Mouse (Mus musculus) hindbrain, postnatal 0 days (tissue): Measurements from ENCODE around the gene Kansl3. TPM values are rescaled to one million over a fixed set of nuclear protein-coding genes. Genes with fewer than 3 reads are reported as not detected.

Experiments
- ATAC-seq: fragments of 200-750 bp; cut with Nextera tagmentation; 2 replicates; pipeline ENCODE4 v1.8.0; 2017; ENCODE audit warnings: mild to moderate bottlenecking, moderate TSS enrichment, moderate library complexity
- DNase-seq: peaks from one replicate; pipeline ENCODE4 v3.0.0-alpha.2; 2015; ENCODE audit warnings: low spot score
- H3K27ac ChIP-seq: fragments of 300-500 bp; sonication (generic); 2 replicates; pipeline ENCODE4 v1.5.1; 2014; ENCODE audit warnings: mild to moderate bottlenecking
- H3K27me3 ChIP-seq: fragments of 300-500 bp; sonication (generic); 2 replicates; pipeline ENCODE4 v1.6.1; 2014; ENCODE audit warnings: low read length, mixed read lengths; ENCODE audit not compliant: insufficient read depth
- H3K36me3 ChIP-seq: fragments of 300-500 bp; sonication (generic); 2 replicates; pipeline ENCODE4 v1.6.1; 2014; ENCODE audit warnings: low read length, mixed read lengths; ENCODE audit not compliant: insufficient read depth
- H3K4me1 ChIP-seq: fragments of 300-500 bp; sonication (generic); 2 replicates; pipeline ENCODE4 v1.6.1; 2014; ENCODE audit warnings: antibody characterized with exemption, low read length, mixed read lengths; ENCODE audit not compliant: insufficient read depth
- H3K4me2 ChIP-seq: fragments of 300-500 bp; sonication (generic); 2 replicates; pipeline ENCODE4 v1.6.1; 2014; ENCODE audit warnings: low read depth, mild to moderate bottlenecking, low read length, moderate library complexity, mixed read lengths
- H3K4me3 ChIP-seq: fragments of 300-500 bp; sonication (generic); 2 replicates; pipeline ENCODE4 v1.5.1; 2014; ENCODE audit warnings: low read length
- H3K9ac ChIP-seq: fragments of 300-500 bp; sonication (generic); replicated peaks from 2 replicates; pipeline ENCODE4 v1.6.1; 2014; ENCODE audit warnings: mild to moderate bottlenecking, low read length, moderate library complexity, mixed read lengths
- H3K9me3 ChIP-seq: fragments of 300-500 bp; sonication (generic); 2 replicates; pipeline ENCODE4 v1.6.1; 2016; ENCODE audit warnings: low read length, mixed read lengths
- CTCF ChIP-seq: IDR thresholded peaks from 2 replicates; pipeline ENCODE4 v1.5.1; 2016; ENCODE audit warnings: antibody characterized with exemption, control low read depth, low read depth
- WGBS: fragments of 180-500 bp; shearing (Covaris S2); extraction: QIAGEN DNeasy Blood & Tissue Kit; methylation state at CpG from one replicate; pipeline ENCODE4 v1.1.7; 2014; 5-methylcytosine and 5-hydroxymethylcytosine counted together
- polyA plus RNA-seq: library from polyadenylated mRNA; unstranded; fragments of >200 nt; fragmentation: Nextera tagmentation; extraction: Ambion mirVana; gene quantifications from 2 replicates; pipeline ENCODE4 v1.2.1, GENCODE M21; 2015
- total RNA-seq: library from RNA; depleted of rRNA; stranded (reverse); fragments of >200 nt; gene quantifications from 2 replicates; pipeline ENCODE4 v1.2.3, GENCODE M21; 2014

Gene Kansl3
- total and polyA plus RNA-seq, 2 experiments from 2014 or later = 31.5 to 60.4 TPM

DNA sequence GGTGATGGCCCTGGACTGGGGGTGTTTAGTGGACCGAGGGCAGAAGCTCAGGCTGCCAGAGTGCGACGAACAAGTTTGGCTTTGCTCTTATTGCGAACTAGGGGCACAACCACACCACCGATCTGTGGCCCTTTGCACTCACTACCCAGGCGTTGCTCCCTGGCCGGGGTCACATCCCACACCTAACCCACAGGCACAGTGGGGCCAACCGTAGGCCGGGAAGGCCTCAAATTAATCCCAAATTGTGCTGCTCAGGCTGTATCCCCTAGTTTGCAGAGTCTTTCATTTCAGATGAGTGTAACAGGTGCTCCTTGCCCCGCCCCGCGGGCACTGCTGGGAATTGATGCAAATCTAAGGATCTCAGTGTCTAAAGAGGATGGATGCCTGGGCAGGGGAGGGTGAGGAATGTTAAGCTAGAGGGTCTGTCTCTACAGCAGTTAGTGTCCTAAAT, 60.5 kb downstream of the Kansl3 start:
- WGBS = 7% methylated on average over 12 of the region's 12 CpGs

GRCm38 (mm10) chr1:36307495-36308280, 61.3 kb downstream of the Kansl3 start, which contains the start of gene Arid5a:
TSS of gene Arid5a (plus strand) at chr1:36307733.
- H3K4me2 ChIP-seq = peak within 1 kb of the TSS; percentile 92
- DNase-seq (peak; percentile 97), ATAC-seq (peak; percentile 91)
- no peaks in the 10 kb centered on the region for H3K9me3 ChIP-seq
- TF ChIP-seq CTCF = peak; percentile 38
- H3K36me3 ChIP-seq = no peaks in the 10 kb centered on the region
- H3K4me1 ChIP-seq = peaks cover 8% of the 10 kb centered on the region; the same call in 1 of the 2 replicates
- no peaks in the 10 kb centered on the region for H3K27me3 ChIP-seq
- peak within 1 kb of the TSS; percentile 64; the same call in 1 of the 2 replicates for H3K27ac ChIP-seq
- WGBS = under 1% methylated on average over 62 of the region's 65 CpGs
- H3K9ac ChIP-seq = peak within 1 kb of the TSS; percentile 67
- H3K4me3 ChIP-seq = peak within 1 kb of the TSS; percentile 56

More for the DNA sequence above, 60.5 kb downstream of the Kansl3 start:
- DNase-seq (no peak), ATAC-seq (no peak)
- Histone ChIP-seq H3K27me3 (no peaks in the 10 kb centered on the region), H3K4me2 (peak overlapping the region; percentile 92), H3K4me1 (peaks cover 8% of the 10 kb centered on the region; the same call in 1 of the 2 replicates), H3K4me3 (peak overlapping the region; percentile 56), H3K9me3 (no peaks in the 10 kb centered on the region), H3K36me3 (no peaks in the 10 kb centered on the region), H3K9ac (peak overlapping the region; percentile 67; the same call in 1 of the 2 replicates), H3K27ac (no peak overlapping the region; the same call in 1 of the 2 replicates)
- TF ChIP-seq CTCF = no peak

DNA sequence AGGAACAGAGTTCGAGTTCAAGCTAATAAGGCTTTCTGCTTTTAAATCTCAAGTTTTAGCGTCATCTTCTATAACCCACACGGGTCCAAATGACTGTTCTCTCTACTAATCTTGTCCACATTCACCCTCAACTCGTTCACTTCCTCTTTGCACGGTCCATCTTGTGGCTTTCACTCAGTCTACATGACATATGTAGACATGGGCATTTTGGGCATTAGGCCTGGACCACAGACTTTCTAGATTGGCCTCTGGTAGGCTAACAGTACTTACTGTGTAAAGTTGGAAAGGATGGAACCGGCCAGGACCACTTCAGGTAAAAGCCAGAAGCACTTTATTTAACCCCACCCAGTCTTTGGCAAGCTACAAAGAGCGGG, 61.9 kb downstream of the Kansl3 start:
- ATAC-seq = peak; percentile 1; the same call in 1 of the 2 replicates
- Histone ChIP-seq H3K4me3 (no peak overlapping the region), H3K4me2 (no peak overlapping the region), H3K27ac (no peak overlapping the region), H3K36me3 (no peaks in the 10 kb centered on the region), H3K9me3 (no peaks in the 10 kb centered on the region), H3K4me1 (peaks cover 8% of the 10 kb centered on the region; the same call in 1 of the 2 replicates), H3K27me3 (no peaks in the 10 kb centered on the region), H3K9ac (no peak overlapping the region)
- DNase-seq = no peak
- WGBS = 69% methylated on average over 7 of the region's 7 CpGs
- TF ChIP-seq CTCF = no peak

DNA sequence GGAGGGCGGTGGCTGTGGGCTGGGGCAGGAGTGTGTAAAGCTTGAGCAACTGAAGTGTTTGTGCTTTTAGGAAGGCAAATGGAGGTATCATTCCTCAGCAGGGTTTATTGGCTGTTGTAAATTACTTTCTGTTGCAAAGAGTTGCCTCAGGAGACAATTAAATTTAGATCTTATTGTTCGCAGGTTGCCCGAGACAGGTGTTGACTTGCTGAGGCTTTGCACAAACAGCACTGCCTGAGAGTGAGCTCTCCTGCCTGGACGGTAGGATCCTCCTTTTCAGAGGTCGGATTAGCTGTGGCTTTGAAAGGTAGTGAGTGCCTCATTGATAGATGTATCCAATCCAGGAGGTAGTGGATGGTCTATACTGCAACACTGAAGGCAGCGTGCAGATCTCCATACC, 62.9 kb downstream of the Kansl3 start:
- no peak for ATAC-seq
- no peak for TF ChIP-seq CTCF
- Histone ChIP-seq H3K4me2 (no peak overlapping the region), H3K27ac (no peak overlapping the region), H3K9ac (no peak overlapping the region), H3K27me3 (no peaks in the 10 kb centered on the region), H3K4me1 (peaks cover 8% of the 10 kb centered on the region; the same call in 1 of the 2 replicates), H3K4me3 (no peak overlapping the region), H3K36me3 (no peaks in the 10 kb centered on the region), H3K9me3 (no peaks in the 10 kb centered on the region)
- DNase-seq = no peak
- 81% methylated on average over 6 of the region's 6 CpGs for WGBS

DNA sequence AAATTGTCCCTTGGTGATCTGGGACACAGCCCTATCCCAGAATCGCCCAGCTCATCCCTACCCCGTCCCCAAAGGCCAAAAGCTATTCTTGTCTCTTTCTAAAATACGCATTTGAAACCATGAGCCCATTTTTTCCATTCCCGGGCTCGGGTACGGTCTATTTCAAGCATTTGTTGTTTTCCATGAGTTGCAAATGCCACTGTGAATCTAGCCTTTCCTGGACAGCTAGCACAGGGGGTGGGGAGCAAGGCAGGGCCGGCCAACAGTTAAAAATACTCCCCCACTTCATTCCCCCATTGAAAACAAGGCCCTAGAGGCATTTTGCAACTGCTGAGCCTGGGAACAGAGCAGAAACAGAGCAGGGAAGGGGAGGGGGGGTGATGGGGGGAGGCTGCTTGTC, 64.2 kb downstream of the Kansl3 start:
- no peak for ATAC-seq
- H3K27ac ChIP-seq = no peak overlapping the region
- 67% methylated on average over 7 of the region's 7 CpGs for WGBS
- no peak for DNase-seq
- H3K4me3 ChIP-seq = no peak overlapping the region
- no peaks in the 10 kb centered on the region for H3K27me3 ChIP-seq
- peaks cover 8% of the 10 kb centered on the region; the same call in 1 of the 2 replicates for H3K4me1 ChIP-seq
- no peaks in the 10 kb centered on the region for H3K9me3 ChIP-seq
- no peak overlapping the region for H3K4me2 ChIP-seq
- H3K9ac ChIP-seq = no peak overlapping the region
- TF ChIP-seq CTCF = no peak
- no peaks in the 10 kb centered on the region for H3K36me3 ChIP-seq

GRCm38 (mm10) chr1:36303381-36304320, 65.3 kb downstream of the Kansl3 start:
- H3K27ac ChIP-seq = no peak overlapping the region
- DNase-seq (peak; percentile 79), ATAC-seq (peak; percentile 64)
- H3K9ac ChIP-seq = peak overlapping the region; percentile 40
- H3K27me3 ChIP-seq = no peaks in the 10 kb centered on the region
- no peak for TF ChIP-seq CTCF
- peak overlapping the region; percentile 30 for H3K4me3 ChIP-seq
- H3K36me3 ChIP-seq = no peaks in the 10 kb centered on the region
- 9% methylated on average over 30 of the region's 30 CpGs for WGBS
- peak overlapping the region; percentile 74 for H3K4me2 ChIP-seq
- peaks cover 8% of the 10 kb centered on the region; the same call in 1 of the 2 replicates for H3K4me1 ChIP-seq
- no peaks in the 10 kb centered on the region for H3K9me3 ChIP-seq
